14 mouse cellular contexts compared by ENCODE assay signal in genomic region chr2:129605816-129606215, GRCm38 (mm10).
"Had no signal": no experiment of that assay in that cellular context is flagged by ENCODE, and none has a peak within 500 bp of the region (broad histone marks: within the 10 kb centered on the region; RNA-seq: fewer than 3 reads in every experiment).

No protein-coding gene starts in this region.

- DNase-seq: kidney, adult 18-20 months; kidney, postnatal 10 days; kidney, postnatal 4 days; liver; liver, embryonic 13.5 days; liver, postnatal 0 days; lung, postnatal 14 days; thymus, adult 18-20 months; thymus, postnatal 14 days had no signal

- H3K27me3 ChIP-seq: limb, embryonic 12.5 days; liver, embryonic 13.5 days; lung, embryonic 15.5 days; midbrain, embryonic 13.5 days; neural tube, embryonic 15.5 days had no signal

- H3K9me3 ChIP-seq: limb, embryonic 12.5 days; liver, embryonic 13.5 days; lung, embryonic 15.5 days; midbrain, embryonic 13.5 days; neural tube, embryonic 15.5 days had no signal

- H3K4me2 ChIP-seq: limb, embryonic 12.5 days; liver, embryonic 13.5 days; lung, embryonic 15.5 days; midbrain, embryonic 13.5 days; neural tube, embryonic 15.5 days had no signal

- H3K4me1 ChIP-seq: lung, embryonic 15.5 days had no signal

- H3K9ac ChIP-seq: limb, embryonic 12.5 days; liver, embryonic 13.5 days; liver, postnatal 0 days; lung, embryonic 15.5 days; midbrain, embryonic 13.5 days; neural tube, embryonic 15.5 days had no signal

- H3K36me3 ChIP-seq: lung, embryonic 15.5 days had no signal

- H3K4me3 ChIP-seq: limb, embryonic 12.5 days; liver, embryonic 13.5 days; lung, embryonic 15.5 days; midbrain, embryonic 13.5 days; myocyte; neural tube, embryonic 15.5 days had no signal

- H3K27ac ChIP-seq: limb, embryonic 12.5 days; liver, embryonic 13.5 days; lung, embryonic 15.5 days; midbrain, embryonic 13.5 days; neural tube, embryonic 15.5 days had no signal

- ATAC-seq: liver, postnatal 0 days; midbrain, embryonic 13.5 days had no signal
